8 mouse cellular contexts compared by ENCODE assay signal in genomic region chr17:35868165-35868820, GRCm38 (mm10). TPM values are rescaled to one million over a fixed set of nuclear protein-coding genes. Genes with fewer than 3 reads are reported as not detected.
DNase-seq lines count a peak whose midpoint lies in the region; ATAC-seq and TF ChIP-seq lines count a peak whose summit lies in the region.

No protein-coding gene starts in this region.

- H3K27me3 ChIP-seq in cerebellum, adult 2 months (ENCODE audit: control insufficient read depth, insufficient read depth, low read length), result no peaks in the 10 kb centered on the region
- no peaks in the 10 kb centered on the region for H3K27me3 ChIP-seq in heart, embryonic 11.5 days (ENCODE audit: control insufficient read depth, insufficient read depth, low read length)
- no peaks in the 10 kb centered on the region for H3K27me3 ChIP-seq in midbrain, embryonic 10.5 days (ENCODE audit: low read depth, poor library complexity, severe bottlenecking)

- peak overlapping the region; percentile 10 for H3K4me3 ChIP-seq in cerebellum, adult 2 months (replicated peaks; ENCODE audit: insufficient read depth, low read depth, low read length)
- peak overlapping the region; percentile 49 for H3K4me3 ChIP-seq in heart, embryonic 11.5 days (ENCODE audit: low read depth, low read length)
- H3K4me3 ChIP-seq in midbrain, embryonic 10.5 days, result peak overlapping the region; percentile 82

- 35% methylated on average over 17 of the region's 17 CpGs for WGBS in cerebellum, adult 2 months
- 24% methylated on average over 16 of the region's 17 CpGs for WGBS in heart, embryonic 11.5 days (ENCODE audit: insufficient replicate concordance)
- 47% methylated on average over 17 of the region's 17 CpGs for WGBS in midbrain, embryonic 10.5 days

- peaks cover 9% of the 10 kb centered on the region for H3K36me3 ChIP-seq in heart, embryonic 11.5 days (ENCODE audit: control insufficient read depth, insufficient read depth, low read length)
- H3K36me3 ChIP-seq in midbrain, embryonic 10.5 days, result peaks cover 59% of the 10 kb centered on the region

- H3K4me2 ChIP-seq in heart, embryonic 11.5 days, result peak overlapping the region; percentile 98

- no peaks in the 10 kb centered on the region; the same call in 1 of the 2 replicates for H3K9me3 ChIP-seq in heart, embryonic 11.5 days (replicated peaks; ENCODE audit: control insufficient read depth, low read length)
- peaks cover 11% of the 10 kb centered on the region for H3K9me3 ChIP-seq in midbrain, embryonic 10.5 days (replicated peaks)

- peak overlapping the region; percentile 90 for H3K9ac ChIP-seq in heart, embryonic 11.5 days (ENCODE audit: low read depth, low read length)

- TF ChIP-seq CTCF in cerebellum, adult 2 months (IDR thresholded peaks at IDR 0.05; ENCODE audit: borderline replicate concordance, insufficient read depth, low read depth, low read length), result no peak

- no peak overlapping the region for H3K27ac ChIP-seq in cerebellum, adult 2 months (ENCODE audit: insufficient read depth, low read length)
- H3K27ac ChIP-seq in heart, embryonic 11.5 days (ENCODE audit: low read depth, low read length), result peak overlapping the region; percentile 83
- peak overlapping the region; percentile 99 for H3K27ac ChIP-seq in midbrain, embryonic 10.5 days (replicated peaks)

- no peak for TF ChIP-seq POLR2A in cerebellum, adult 2 months (IDR thresholded peaks at IDR 0.05; ENCODE audit: borderline replicate concordance, insufficient read depth, low read length)

- ATAC-seq in heart, embryonic 11.5 days (replicated peaks; ENCODE audit: insufficient number of reproducible peaks, low FRiP score, low TSS enrichment), result no peak

- H3K4me1 ChIP-seq in cerebellum, adult 2 months (ENCODE audit: control insufficient read depth, insufficient read depth, low read length), result no peaks in the 10 kb centered on the region
- peaks cover 41% of the 10 kb centered on the region for H3K4me1 ChIP-seq in heart, embryonic 11.5 days (ENCODE audit: control insufficient read depth, insufficient read depth, low read length)
- peaks cover 87% of the 10 kb centered on the region for H3K4me1 ChIP-seq in midbrain, embryonic 10.5 days

- DNase-seq in cerebellum, adult 2 months, result no peak
- no peak for DNase-seq in cerebellum, adult 11-12 months
- peak; percentile 53 for DNase-seq in R1 (ENCODE audit: low read depth, low spot score)
- peak; percentile 21 to 55 for DNase-seq in kidney, postnatal 36 days
- DNase-seq in midbrain, embryonic 10.5 days (ENCODE audit: low spot score), result no peak
- peak; percentile 67 for DNase-seq in thymus, postnatal 0 days (ENCODE audit: low spot score)
- DNase-seq in layer of hippocampus, postnatal 36 days, result no peak

RNA-seq across cellular contexts. Expression of gene Ppp1r18, which starts 2.9 kb away (rescaled TPM):
- polyA plus RNA-seq in cerebellum, adult 2 months (2012; rRNA removed), result 8.7 and 9.7 TPM in 2 replicates
- polyA plus RNA-seq in heart, embryonic 11.5 days (2014; fragmentation: Nextera tagmentation; extraction: Ambion mirVana), result 21.3 and 25.0 TPM in 2 replicates
- polyA plus RNA-seq in midbrain, embryonic 10.5 days (2016; fragmentation: Nextera tagmentation; extraction: Ambion mirVana), result 21.8 and 27.6 TPM in 2 replicates
- polyA plus RNA-seq in thymus, postnatal 0 days (2015; fragmentation: Nextera tagmentation; extraction: Ambion mirVana), result 82.4 and 89.3 TPM in 2 replicates
- total RNA-seq in layer of hippocampus, postnatal 36 days (2021), result 1 to 10 TPM; 7.4 to 9.5 TPM

RNA-seq across cellular contexts. Expression of gene Nrm, which starts 7.2 kb away (rescaled TPM):
- polyA plus RNA-seq in cerebellum, adult 2 months (2012; rRNA removed), result 8.6 and 12.0 TPM in 2 replicates
- polyA plus RNA-seq in heart, embryonic 11.5 days (2014; fragmentation: Nextera tagmentation; extraction: Ambion mirVana), result 44.5 and 48.1 TPM in 2 replicates
- 80.0 and 84.5 TPM in 2 replicates for polyA plus RNA-seq in midbrain, embryonic 10.5 days (2016; fragmentation: Nextera tagmentation; extraction: Ambion mirVana)
- polyA plus RNA-seq in thymus, postnatal 0 days (2015; fragmentation: Nextera tagmentation; extraction: Ambion mirVana), result 53.7 and 59.1 TPM in 2 replicates
- total RNA-seq in layer of hippocampus, postnatal 36 days (2021), result 1 to 10 TPM; 1.5 to 2.2 TPM

RNA-seq across cellular contexts. Expression of gene Dhx16, which starts 11.3 kb away (rescaled TPM):
- polyA plus RNA-seq in cerebellum, adult 2 months (2012; rRNA removed), result 52.2 and 57.4 TPM in 2 replicates
- polyA plus RNA-seq in heart, embryonic 11.5 days (2014; fragmentation: Nextera tagmentation; extraction: Ambion mirVana), result 23.8 and 25.9 TPM in 2 replicates
- 51.6 and 54.3 TPM in 2 replicates for polyA plus RNA-seq in midbrain, embryonic 10.5 days (2016; fragmentation: Nextera tagmentation; extraction: Ambion mirVana)
- polyA plus RNA-seq in thymus, postnatal 0 days (2015; fragmentation: Nextera tagmentation; extraction: Ambion mirVana), result 48.9 and 50.6 TPM in 2 replicates
- 10 to 100 TPM; 32.0 to 37.4 TPM for total RNA-seq in layer of hippocampus, postnatal 36 days (2021)

RNA-seq across cellular contexts. Expression of gene Mdc1, which starts 27.0 kb away (rescaled TPM):
- 12.1 and 16.1 TPM in 2 replicates for polyA plus RNA-seq in cerebellum, adult 2 months (2012; rRNA removed)
- 19.0 and 19.5 TPM in 2 replicates for polyA plus RNA-seq in heart, embryonic 11.5 days (2014; fragmentation: Nextera tagmentation; extraction: Ambion mirVana)
- polyA plus RNA-seq in midbrain, embryonic 10.5 days (2016; fragmentation: Nextera tagmentation; extraction: Ambion mirVana), result 21.1 and 21.7 TPM in 2 replicates
- 6.7 TPM in 2 replicates for polyA plus RNA-seq in thymus, postnatal 0 days (2015; fragmentation: Nextera tagmentation; extraction: Ambion mirVana)
- 10 to 100 TPM; 13.1 to 19.5 TPM for total RNA-seq in layer of hippocampus, postnatal 36 days (2021)

RNA-seq across cellular contexts. Expression of gene 2310061I04Rik, which starts 28.9 kb away (rescaled TPM):
- 161 and 173 TPM in 2 replicates for polyA plus RNA-seq in cerebellum, adult 2 months (2012; rRNA removed)
- polyA plus RNA-seq in heart, embryonic 11.5 days (2014; fragmentation: Nextera tagmentation; extraction: Ambion mirVana), result 22.2 and 26.7 TPM in 2 replicates
- polyA plus RNA-seq in midbrain, embryonic 10.5 days (2016; fragmentation: Nextera tagmentation; extraction: Ambion mirVana), result 29.0 and 29.6 TPM in 2 replicates
- 24.5 and 27.1 TPM in 2 replicates for polyA plus RNA-seq in thymus, postnatal 0 days (2015; fragmentation: Nextera tagmentation; extraction: Ambion mirVana)
- 10 to 100 TPM; 56.3 to 57.9 TPM for total RNA-seq in layer of hippocampus, postnatal 36 days (2021)

Comparison
In these comparisons a context has a peak if more than half of its experiments do, and no peak if none do; other contexts are left out.
1. DNase-seq: peak in R1 (single experiment), kidney, postnatal 36 days (2 of 2) and thymus, postnatal 0 days (single experiment); none in cerebellum, adult 2 months (0 of 2), cerebellum, adult 11-12 months (single experiment), midbrain, embryonic 10.5 days (single experiment) and layer of hippocampus, postnatal 36 days (0 of 2).
2. H3K4me3 ChIP-seq: peak in every context shown above with its lines; median percentile 82 in midbrain, embryonic 10.5 days; 49 in heart, embryonic 11.5 days; 10 in cerebellum, adult 2 months.